Mouse (Mus musculus) neural tube, embryonic 13.5 days (tissue): ENCODE results near the gene Gm11099. TPM values are rescaled to one million over a fixed set of nuclear protein-coding genes. Genes with fewer than 3 reads are reported as not detected.

Experiments used
- ATAC-seq: fragments of 200-750 bp; cut with Nextera tagmentation; 2 replicates; pipeline ENCODE4 v1.8.0; 2017; ENCODE audit warnings: low read depth, mild to moderate bottlenecking, moderate TSS enrichment, moderate library complexity
- H3K27ac ChIP-seq: fragments of 300-500 bp; sonication (generic); replicated peaks from 2 replicates; pipeline ENCODE4 v1.5.1; 2015; ENCODE audit warnings: moderate library complexity, mild to moderate bottlenecking, inconsistent platforms
- H3K27me3 ChIP-seq: fragments of 300-500 bp; sonication (generic); 2 replicates; pipeline ENCODE4 v1.6.1; 2015; ENCODE audit warnings: mild to moderate bottlenecking, inconsistent platforms
- H3K36me3 ChIP-seq: fragments of 300-500 bp; sonication (generic); 2 replicates; pipeline ENCODE4 v1.6.1; 2015; ENCODE audit warnings: mild to moderate bottlenecking, inconsistent platforms
- H3K4me1 ChIP-seq: fragments of 300-500 bp; sonication (generic); replicated peaks from 2 replicates; pipeline ENCODE4 v1.6.1; 2015; ENCODE audit warnings: inconsistent platforms
- H3K4me2 ChIP-seq: fragments of 300-500 bp; sonication (generic); 2 replicates; pipeline ENCODE4 v1.6.1; 2015; ENCODE audit warnings: inconsistent platforms, mild to moderate bottlenecking, moderate library complexity
- H3K4me3 ChIP-seq: fragments of 300-500 bp; sonication (generic); 2 replicates; pipeline ENCODE4 v1.5.1; 2015; ENCODE audit warnings: mild to moderate bottlenecking, inconsistent platforms
- H3K9ac ChIP-seq: fragments of 300-500 bp; sonication (generic); 2 replicates; pipeline ENCODE4 v1.6.1; 2015; ENCODE audit warnings: moderate library complexity, mild to moderate bottlenecking, inconsistent platforms
- H3K9me3 ChIP-seq: fragments of 300-500 bp; sonication (generic); 2 replicates; pipeline ENCODE4 v1.6.1; 2016; ENCODE audit warnings: inconsistent platforms
- WGBS: fragments of 180-500 bp; shearing (Covaris S2); methylation state at CpG from one replicate; pipeline ENCODE4 v1.1.7; 2015; 5-methylcytosine and 5-hydroxymethylcytosine counted together
- polyA plus RNA-seq: library from polyadenylated mRNA; unstranded; fragments of >200 nt; fragmentation: Nextera tagmentation; extraction: Ambion mirVana; gene quantifications from 2 replicates; pipeline ENCODE4 v1.2.1, GENCODE M21; 2015

Gm11099 gene
- polyA plus RNA-seq, 1 experiment from 2014 or later: not detected

DNA sequence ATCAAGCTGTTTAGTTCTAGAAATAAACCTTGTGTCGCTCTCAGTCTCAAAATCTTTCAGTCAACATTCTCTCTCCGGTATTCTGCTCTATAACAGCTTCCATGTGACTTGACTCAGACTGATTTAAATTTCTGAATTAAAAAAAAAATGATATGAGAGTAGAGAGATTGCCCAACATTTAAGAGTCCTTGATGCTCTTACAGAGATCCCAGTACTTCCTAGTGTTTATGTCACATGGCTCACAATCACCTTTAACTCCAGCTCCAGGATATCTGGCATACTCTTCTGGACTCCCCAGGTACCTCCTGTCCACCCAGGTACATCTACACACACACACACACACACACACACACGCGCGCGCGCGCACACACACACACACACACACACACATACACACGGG, 53.1 kb downstream of the Gm11099 start:
- Histone ChIP-seq H3K4me3 (no peak overlapping the region), H3K27me3 (no peaks in the 10 kb centered on the region), H3K9ac (no peak overlapping the region), H3K27ac (no peak overlapping the region), H3K4me1 (no peaks in the 10 kb centered on the region), H3K36me3 (no peaks in the 10 kb centered on the region), H3K9me3 (no peaks in the 10 kb centered on the region), H3K4me2 (no peak overlapping the region)
- no peak for ATAC-seq
- 93% methylated on average over 9 of the region's 9 CpGs for WGBS

DNA sequence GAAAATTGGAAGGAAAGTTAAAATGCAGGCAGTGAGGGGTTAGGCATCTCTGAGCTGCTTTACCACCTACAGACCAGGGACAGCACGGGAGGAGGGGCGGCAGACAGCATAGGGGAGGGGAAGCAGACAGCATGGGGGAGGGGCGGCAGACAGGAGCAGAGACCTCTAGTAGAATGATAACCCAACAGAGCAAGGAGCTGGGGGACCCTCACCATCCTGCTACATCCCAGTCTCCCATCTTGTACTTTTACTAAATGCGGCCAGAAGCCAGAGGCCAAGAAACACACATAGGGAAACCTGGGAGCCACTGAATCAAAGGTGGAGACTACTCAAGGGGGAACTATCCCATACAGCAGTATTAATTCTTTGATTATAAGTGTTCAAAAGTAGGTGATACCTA, 59.1 kb downstream of the Gm11099 start:
- no peak overlapping the region for H3K4me3 ChIP-seq
- ATAC-seq: no peak
- WGBS: 51% methylated on average over 4 of the region's 4 CpGs

DNA sequence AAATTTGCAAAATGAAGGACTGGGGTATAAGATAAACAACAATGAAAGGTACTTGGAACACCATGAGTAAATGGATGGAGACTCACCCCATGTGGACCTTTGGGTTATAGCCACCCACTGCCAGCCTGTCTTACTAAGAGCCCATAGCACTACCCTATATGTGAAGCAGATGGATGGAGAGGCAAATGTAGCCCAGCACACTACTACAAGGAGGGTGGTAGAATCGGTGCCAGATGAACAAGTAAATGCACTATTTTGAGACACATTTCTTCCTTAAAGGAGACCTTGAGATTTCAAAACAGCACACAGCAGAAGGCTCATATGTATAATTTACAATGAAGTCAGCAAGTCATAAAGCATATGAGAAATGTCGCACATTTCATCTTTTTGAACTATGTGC, 66.3 kb downstream of the Gm11099 start:
- no peak overlapping the region for H3K9ac ChIP-seq
- no peaks in the 10 kb centered on the region for H3K27me3 ChIP-seq
- no peak overlapping the region for H3K4me2 ChIP-seq
- ATAC-seq: no peak
- no peak overlapping the region for H3K27ac ChIP-seq
- H3K36me3 ChIP-seq: no peaks in the 10 kb centered on the region
- no peaks in the 10 kb centered on the region for H3K9me3 ChIP-seq
- no peak overlapping the region for H3K4me3 ChIP-seq
- no peaks in the 10 kb centered on the region for H3K4me1 ChIP-seq
- WGBS: 86% methylated on average over 2 of the region's 2 CpGs

More for the DNA sequence above, 59.1 kb downstream of the Gm11099 start:
- Histone ChIP-seq H3K4me1 (no peaks in the 10 kb centered on the region), H3K36me3 (no peaks in the 10 kb centered on the region), H3K4me2 (no peak overlapping the region), H3K27me3 (no peaks in the 10 kb centered on the region), H3K9me3 (no peaks in the 10 kb centered on the region), H3K27ac (no peak overlapping the region), H3K9ac (no peak overlapping the region)

DNA sequence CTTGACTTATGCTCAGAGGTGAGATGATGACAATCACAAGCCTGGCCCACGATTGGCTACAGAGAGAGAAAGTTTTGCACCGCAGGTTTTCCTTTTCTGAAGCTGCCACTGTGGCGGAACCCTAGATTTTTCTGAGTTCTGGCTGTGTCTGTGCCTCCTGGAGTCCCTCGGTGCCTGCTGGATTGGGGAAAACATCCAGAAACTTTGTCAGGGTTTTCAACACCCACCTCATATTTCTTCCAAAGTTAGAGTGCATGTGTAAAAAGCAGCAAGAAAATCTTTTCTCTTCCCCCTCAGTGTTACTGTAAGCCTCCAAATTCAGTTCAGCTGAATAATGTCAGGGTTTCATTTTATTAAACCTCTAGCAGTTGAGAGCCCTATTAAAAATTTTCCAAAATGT, 82.1 kb downstream of the Gm11099 start:
- Histone ChIP-seq H3K27me3 (no peaks in the 10 kb centered on the region), H3K27ac (no peak overlapping the region), H3K9me3 (no peaks in the 10 kb centered on the region), H3K9ac (no peak overlapping the region), H3K4me1 (no peaks in the 10 kb centered on the region), H3K4me3 (no peak overlapping the region), H3K4me2 (no peak overlapping the region), H3K36me3 (no peaks in the 10 kb centered on the region)
- ATAC-seq: no peak
- 86% methylated on average over 4 of the region's 4 CpGs for WGBS

DNA sequence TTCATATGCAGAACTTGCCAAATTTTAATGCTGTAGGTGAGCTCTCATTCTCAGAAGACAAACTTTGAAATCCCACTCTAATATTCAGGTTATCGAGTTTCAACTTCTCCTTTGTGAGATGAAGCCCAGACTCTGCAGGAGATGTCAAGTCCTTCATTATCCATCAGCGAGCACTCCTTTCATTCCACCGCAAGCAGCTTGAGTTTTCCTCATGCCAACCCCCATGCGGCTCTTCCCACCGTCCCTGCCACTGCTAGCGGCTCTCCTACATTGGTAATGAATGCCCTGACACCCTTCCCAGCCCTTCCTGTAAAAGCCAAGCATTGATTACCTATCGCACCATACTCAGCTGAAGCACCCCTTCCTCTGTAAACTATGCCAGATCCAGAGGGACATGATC, 89.6 kb downstream of the Gm11099 start:
- Histone ChIP-seq H3K4me1 (no peaks in the 10 kb centered on the region), H3K9me3 (no peaks in the 10 kb centered on the region), H3K27ac (no peak overlapping the region), H3K9ac (no peak overlapping the region), H3K27me3 (no peaks in the 10 kb centered on the region), H3K36me3 (no peaks in the 10 kb centered on the region), H3K4me3 (no peak overlapping the region), H3K4me2 (no peak overlapping the region)
- 71% methylated on average over 7 of the region's 7 CpGs for WGBS
- ATAC-seq: no peak

DNA sequence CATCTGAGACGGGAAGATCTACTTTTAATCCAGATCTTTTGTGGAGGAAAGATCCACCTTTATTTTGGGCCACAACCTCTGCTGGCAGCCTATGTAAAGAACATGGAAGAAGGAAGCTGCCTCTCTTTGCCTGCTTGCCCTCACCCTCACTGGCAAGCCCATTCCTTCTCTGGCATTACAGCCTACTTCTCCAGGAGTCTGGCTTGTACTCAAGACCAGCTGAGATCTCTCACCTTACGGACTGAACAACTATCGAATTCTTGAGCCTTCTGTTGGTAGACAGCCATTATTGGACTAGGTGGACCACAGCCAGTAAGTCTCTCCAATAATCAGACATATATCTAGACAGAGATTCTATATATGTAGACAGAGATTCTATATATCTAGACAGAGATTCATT, 92.9 kb downstream of the Gm11099 start:
- Histone ChIP-seq H3K4me3 (no peak overlapping the region), H3K9me3 (no peaks in the 10 kb centered on the region), H3K27ac (no peak overlapping the region), H3K27me3 (no peaks in the 10 kb centered on the region), H3K9ac (no peak overlapping the region), H3K36me3 (no peaks in the 10 kb centered on the region), H3K4me2 (no peak overlapping the region), H3K4me1 (no peaks in the 10 kb centered on the region)
- ATAC-seq: no peak
- WGBS: 91% methylated on average over 3 of the region's 3 CpGs

DNA sequence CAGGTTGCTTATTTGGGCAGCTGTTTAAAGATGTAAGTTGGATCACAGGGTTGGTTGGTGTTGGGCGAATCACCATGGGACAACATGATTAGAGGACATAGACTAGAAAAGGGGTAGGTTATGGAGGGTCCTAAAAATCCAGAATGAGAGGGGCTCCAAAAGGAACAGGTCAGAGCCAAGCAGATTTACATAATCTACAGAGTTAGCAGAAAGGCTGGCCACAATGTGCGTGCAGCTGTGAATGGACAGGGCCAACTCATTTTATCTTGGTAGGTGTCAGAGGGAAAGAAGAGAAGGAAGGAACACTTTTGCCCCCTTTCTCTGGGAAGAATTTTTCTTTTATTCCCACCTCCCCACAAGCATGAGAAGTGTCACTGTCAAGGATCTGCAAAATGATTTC, 97.1 kb downstream of the Gm11099 start:
- Histone ChIP-seq H3K36me3 (no peaks in the 10 kb centered on the region), H3K4me1 (no peaks in the 10 kb centered on the region), H3K9me3 (no peaks in the 10 kb centered on the region), H3K27me3 (no peaks in the 10 kb centered on the region), H3K27ac (no peak overlapping the region), H3K9ac (no peak overlapping the region), H3K4me3 (no peak overlapping the region), H3K4me2 (no peak overlapping the region)
- no peak for ATAC-seq
- whole genome bisulfite sequencing: 62% methylated on average over 2 of the region's 2 CpGs

DNA sequence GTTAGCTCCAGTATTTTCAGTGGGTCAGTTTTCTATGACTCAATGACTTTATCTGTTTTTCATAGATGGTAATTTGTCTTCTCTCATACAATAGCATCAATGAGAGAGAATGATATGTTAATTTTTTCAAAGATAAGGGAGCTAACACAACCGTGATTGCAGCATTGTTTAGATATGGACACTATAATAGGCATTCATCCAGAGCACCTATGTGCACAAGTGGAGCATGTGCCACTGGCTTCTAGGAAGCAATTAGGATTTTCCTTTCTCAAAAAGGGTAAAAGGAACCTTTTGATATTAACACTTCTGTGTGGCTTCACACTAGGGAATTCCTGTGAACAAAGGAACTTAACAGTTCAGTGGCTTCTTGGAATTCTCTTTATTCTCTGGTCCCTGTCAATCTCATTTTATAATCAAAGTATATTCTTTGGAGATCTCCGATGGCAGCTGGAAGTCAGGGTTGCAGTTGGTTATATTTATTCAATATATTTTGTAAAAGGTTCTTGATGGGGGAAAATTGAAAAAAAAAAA, 97.6 kb downstream of the Gm11099 start:
- no peak overlapping the region for H3K9ac ChIP-seq
- H3K4me2 ChIP-seq: no peak overlapping the region
- no peaks in the 10 kb centered on the region for H3K4me1 ChIP-seq
- H3K27ac ChIP-seq: no peak overlapping the region
- ATAC-seq: no peak
- no peaks in the 10 kb centered on the region for H3K27me3 ChIP-seq
- H3K4me3 ChIP-seq: no peak overlapping the region
- 22% methylated on average over 2 of the region's 2 CpGs for WGBS
- no peaks in the 10 kb centered on the region for H3K9me3 ChIP-seq
- H3K36me3 ChIP-seq: no peaks in the 10 kb centered on the region
